Mouse (Mus musculus): ENCODE data around the gene Slc46a1.

Slc46a1 gene

DNA sequence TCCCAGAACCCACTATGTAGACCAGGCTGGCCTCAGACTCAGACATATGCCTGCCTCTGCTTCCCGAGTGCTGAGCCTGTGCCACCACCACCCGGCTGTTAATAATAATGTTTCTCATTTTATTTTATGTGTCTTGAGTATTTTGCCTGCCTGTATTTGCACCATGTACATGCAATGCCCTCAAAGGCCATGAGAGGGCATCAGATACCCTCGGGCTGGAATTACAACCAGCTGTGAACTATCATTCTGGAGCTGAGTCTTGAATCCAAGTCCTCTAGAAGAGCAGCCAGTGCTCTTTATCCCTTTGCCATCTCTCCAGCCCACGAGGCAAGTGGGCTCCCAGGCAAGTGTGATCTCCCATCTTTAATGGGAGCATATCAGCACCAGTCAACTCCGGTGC lies 10.2 kb upstream of the Slc46a1 start:
- DNase-seq (ENCODE audit: low spot score in 2 of 2), result peak in 1 of 2 experiments; percentile 21

DNA sequence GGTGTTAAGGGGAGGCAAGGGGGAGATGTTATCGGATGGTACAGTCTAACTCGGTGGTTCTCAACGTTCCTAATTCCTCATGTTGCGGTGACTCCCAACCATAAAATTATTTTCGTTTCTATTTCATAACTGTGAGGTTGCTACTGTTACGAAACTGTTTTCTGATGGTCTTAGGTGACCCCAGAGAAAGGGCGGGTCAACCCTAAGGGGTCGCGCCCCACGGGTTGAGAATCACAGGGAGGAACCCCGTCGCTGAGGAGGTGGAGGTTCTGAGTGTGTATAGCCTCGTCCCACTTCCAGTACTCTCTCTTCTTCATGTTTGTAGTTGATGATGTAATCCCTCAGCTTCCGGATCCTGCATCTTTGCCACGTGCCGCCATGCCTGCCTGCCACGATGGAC lies 6.8 kb upstream of the Slc46a1 start:
- DNase-seq (ENCODE audit: low spot score in 2 of 2), result no peak

DNA sequence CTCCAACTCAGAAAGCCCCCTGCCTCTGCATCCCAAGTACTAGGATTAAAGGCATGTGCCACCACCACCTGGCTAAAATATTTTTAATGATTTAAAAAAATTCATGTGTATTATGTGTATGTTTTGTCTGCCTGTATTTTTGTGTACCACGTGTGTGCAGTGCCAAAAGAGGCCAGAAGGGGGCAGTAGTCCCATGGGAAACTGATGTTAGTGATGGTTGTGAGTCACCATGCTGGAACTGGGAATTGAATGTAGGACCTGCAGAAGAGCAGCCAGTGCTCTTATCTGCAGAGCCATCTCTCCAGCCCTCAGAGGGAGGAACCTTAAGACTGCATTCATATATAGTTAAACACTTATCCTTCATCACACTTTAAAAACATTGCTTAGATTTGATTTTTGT lies 3.6 kb upstream of the Slc46a1 start:
- no peak for DNase-seq (ENCODE audit: low spot score in 2 of 2)

DNA sequence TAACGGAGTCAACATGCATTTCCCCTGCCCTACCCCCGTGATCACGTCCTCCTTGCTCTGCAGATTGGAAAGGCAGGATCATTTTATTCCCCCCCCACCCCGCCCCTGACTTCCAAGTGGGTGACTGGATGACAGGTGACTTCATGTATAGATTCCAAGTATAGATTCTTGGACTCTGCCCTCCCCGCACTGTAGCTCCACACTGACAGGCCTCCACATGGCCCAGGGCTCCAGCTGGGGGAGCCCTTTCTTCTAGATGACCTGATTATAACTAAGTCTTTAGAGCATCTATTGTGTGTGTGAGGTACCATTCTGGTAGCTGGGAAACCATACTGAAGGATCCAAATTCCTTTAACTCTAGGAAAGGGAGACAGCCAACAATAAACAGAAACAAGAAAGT lies 2.8 kb upstream of the Slc46a1 start:
- DNase-seq (ENCODE audit: low spot score in 2 of 2), result no peak

DNA sequence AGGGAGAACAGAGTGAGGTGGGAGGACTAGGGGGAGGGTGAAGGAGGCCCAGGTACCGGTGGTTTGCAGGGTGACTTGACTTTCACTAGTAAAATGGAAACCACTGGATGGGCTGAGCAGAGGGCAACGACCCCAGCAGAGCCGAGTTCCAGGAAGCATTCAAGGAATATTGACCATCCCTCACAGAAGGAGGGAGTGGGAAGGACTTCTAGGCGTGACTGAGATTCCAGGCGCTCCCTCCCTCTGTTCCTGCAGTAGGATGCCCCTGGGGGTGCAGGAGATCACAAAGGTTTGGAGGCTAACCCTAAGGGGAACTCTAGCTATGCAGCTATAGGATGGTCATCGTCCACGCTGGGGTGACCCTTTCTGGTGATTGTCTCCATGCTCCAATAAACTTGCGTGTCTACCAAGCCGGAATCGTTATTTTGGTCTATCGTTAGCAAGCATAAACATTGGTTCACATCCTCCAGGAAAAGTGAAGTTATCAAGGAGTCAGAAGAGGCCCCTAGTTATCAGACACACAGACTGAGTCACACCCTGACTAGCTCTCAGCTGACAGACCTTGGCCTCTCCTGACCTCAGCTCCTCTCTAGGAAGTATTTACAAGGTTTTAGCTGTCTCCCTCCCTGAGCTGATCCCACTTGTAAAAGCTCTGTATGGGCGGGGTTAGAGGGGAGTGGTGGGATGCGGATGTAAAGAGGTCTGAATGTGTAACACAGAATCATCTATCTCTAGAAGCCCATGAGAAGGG lies 2.0 kb upstream of the Slc46a1 start:
- no peak for DNase-seq (ENCODE audit: low spot score in 2 of 2)

DNA sequence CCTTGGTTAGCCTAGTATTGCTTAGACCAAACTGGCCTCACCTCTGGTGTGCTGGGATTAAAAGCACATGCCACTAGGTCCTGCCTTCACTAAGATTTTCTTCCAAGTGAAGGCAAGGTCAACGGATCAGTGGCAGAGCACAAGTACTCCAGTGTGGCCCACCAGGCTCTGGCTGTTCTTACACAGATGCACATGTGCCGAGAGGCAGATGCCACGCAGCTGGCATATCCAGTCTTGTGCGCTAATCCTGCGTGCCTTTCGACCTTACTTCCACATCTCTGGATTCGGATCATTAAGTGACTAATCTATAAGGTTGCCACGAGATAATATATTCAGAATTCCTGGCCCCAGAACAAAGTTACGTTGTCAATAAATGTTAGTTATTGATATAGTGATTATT lies 381 bp upstream of the Slc46a1 start:
- DNase-seq (ENCODE audit: low spot score in 2 of 2), result no peak

DNA sequence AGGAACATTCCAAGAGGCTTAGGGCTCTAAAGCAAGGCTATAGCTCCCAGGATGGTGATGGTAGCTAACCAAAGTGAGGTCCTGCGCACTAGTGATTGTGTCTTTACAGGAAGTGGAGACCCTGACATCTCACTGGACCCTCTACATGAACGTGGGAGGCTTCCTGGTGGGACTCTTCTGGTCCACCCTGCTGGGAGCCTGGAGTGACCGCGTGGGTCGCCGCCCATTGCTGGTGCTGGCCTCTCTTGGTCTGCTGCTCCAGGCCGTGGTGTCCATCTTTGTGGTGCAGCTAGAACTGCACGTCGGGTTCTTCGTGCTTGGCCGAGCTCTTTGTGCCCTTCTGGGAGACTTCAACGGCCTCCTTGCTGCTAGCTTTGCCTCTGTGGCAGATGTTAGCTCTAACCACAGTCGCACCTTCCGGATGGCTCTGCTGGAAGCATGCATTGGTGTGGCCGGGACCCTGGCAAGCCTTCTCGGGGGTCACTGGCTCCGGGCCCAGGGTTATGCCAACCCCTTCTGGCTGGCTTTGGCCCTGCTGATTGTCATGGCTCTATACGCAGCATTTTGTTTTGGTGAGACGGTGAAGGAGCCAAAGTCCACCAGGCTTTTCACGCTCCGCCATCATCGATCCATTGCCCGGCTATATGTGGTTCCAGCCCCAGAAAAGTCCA lies 880 bp downstream of the Slc46a1 start:
- no peak for DNase-seq (ENCODE audit: low spot score in 2 of 2)

DNA sequence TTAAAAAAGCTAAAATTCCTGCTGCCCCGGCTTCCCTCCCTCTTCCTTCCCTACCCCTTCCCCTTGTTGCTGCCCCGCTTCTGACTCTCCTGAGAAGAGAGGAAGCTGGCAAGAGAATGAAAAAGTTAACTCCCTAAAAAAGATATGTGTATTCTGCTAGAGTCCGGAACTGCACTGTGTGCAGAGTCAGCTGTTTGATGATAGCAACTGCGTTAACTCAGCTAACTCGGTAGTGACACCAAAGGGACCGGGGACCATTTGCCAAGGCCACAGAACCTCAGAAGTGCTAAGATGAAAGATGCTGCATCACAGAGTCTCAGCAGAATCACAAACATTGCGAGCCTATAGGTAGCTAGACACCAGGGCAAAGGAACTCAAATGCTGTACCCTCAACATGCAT lies 2.0 kb downstream of the Slc46a1 start:
- no peak for DNase-seq (ENCODE audit: low spot score in 2 of 2)

DNA sequence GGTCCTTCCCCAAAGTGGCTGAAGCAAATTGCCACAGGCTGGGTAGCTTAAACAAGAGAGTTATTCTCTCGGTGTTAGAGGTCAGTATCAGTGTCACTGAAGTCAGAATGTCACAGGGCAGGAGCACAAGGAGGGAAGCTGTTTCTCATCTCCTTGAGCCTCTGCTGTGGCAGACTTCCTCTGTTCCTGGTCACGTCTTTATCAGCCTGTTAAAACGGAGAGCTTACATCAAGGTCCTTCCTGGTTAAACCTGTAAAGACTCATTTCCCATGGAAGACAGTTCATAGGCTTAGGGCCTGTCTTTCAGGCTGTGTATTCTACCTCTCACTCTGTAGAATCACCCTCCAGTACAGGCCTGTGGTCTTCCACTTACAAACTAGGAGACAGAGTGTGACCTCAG lies 2.4 kb downstream of the Slc46a1 start:
- no peak for DNase-seq (ENCODE audit: low spot score in 2 of 2)

DNA sequence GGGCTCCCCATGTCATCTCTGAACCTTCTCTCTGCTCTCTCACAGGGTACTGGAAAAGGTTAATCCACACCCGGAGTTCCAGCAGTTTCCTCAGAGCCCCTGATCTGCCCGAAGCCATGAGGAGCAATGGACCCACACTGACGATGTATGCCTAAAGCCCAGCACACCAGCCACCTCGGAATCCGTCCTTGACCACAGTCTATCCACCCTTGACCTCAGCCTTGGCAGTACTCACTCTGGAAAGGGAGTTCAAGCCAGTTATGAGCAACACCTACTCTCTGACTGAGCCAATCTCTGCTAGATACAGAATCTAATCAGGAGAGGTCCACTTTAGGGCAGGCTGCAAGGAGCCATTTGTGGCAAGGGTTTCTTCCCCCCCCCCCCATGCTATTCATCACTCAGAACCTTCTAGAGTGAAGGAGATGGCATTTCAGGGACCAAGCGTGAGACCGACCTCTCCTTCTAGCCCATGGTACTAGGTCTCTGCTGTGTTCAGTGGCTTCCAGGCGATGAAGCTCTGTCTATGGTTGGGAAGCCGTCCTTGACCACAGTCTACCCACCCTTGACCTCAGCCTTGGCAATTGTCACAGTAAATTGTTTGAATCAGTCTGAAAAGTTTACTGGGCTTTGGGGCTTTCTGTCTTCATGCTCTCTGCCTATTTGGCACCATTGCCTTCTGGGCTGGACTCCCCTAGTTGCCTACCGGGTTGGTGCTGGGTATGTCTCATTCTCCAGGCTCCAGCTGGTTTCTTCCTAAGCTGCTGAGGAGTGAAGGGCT lies 6.0 kb downstream of the Slc46a1 start:
- DNase-seq (ENCODE audit: low spot score in 2 of 2), result no peak

DNA sequence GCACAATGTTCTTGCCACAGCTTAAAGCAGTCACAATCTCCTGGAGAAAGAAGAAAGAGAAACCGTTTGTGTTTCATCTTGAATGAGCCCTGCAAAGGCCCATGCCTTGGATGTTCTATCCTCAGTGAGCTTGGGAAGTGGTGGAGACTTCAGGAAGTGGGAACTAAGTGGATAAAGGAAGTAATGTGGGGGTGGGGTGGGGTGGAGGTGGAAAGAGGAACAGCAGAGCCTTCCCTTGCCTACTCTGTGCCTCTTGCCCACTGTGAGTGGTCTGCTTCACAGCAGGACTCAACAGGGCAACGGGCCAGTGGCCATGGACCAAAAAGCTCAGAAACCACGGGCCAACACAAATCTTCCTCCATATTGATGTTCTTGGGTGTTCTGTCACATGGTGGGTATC lies 9.8 kb downstream of the Slc46a1 start:
- no peak for DNase-seq (ENCODE audit: low spot score in 2 of 2)

DNA sequence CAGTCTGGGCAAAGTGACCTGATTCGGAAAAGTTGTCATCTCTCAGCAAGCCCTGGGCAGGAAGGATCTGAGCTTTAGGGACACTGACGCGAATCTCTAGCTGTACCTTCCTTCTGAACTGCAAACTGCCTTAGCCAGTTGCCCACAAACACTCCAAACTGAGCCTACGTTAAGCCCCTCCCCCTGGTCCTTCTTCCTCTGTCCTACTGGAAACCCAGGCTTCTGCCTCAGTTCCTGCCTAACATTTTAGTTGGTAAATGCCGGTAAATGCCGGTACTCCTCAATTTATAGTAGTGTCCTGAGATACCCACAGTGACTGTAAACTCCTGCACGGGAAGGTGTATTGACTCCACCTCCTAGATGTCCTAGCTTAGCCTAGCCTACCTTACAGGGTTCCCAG lies 18.1 kb downstream of the Slc46a1 start:
- no peak for DNase-seq (ENCODE audit: low spot score in 2 of 2)

DNA sequence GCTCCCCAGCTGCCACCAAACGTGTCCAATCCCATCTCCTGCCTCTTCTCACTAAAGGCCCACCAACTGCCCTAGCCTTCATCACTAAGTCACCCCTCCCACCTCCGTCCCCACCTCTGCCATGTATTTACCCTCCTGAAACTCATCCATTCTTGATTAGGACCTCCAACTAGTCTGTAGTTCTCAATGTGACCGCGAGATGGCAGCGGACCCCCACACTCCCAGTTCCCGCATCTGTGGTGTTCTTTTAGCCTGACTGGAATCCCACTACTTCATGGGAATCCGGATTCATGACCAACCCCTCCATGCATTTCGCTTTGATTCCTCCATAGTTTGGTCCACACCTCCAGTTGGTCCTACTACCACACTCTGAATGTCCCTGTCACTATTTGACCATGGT lies 22.7 kb downstream of the Slc46a1 start:
- DNase-seq (ENCODE audit: low spot score in 2 of 2), result peak; percentile 70 to 74

DNA sequence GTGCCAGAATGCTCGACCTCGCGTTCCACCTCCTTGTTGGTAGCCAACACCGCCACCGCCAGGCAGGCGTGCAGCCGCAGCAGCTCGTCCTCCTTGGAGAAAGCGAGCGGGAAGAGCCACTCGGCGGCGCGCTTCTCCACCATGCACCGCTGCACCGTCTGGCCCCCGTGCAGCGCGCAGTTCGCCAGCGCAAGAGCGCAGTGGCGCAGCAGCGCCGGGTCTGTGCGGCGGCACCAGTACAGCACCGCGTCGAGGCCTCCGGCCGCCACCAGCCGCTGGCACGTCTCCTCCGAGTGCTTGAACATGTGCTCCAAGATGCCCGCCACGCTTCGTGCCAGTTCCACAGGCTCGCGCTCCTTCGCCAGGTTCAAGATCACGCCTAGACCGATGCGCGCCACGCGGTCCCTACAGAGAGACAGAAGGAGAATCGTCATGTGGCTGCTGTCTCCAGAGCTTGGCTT lies 25.3 kb downstream of the Slc46a1 start:
- peak; percentile 22 to 31 for DNase-seq (ENCODE audit: low spot score in 2 of 2)

DNA sequence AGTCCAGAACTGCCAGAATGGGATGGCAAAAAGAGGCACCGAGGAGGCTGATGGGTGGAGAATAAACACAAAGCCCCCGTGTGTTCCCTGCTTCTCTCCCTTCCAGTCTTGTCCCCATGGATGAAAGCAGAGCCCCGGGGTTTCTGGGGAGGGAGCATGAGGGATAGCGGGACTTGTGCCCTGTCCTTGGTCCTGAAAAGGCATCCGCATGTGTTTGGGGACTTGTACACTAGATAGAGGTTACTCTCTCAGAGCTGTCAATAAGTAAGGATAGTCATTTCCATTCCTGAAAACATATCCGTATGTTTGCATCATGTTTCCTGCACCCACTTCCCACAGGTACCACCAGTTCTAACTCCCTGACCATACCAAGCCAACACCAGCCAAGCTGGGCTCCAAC lies 30.4 kb downstream of the Slc46a1 start:
- no peak for DNase-seq (ENCODE audit: low spot score in 2 of 2)

DNA sequence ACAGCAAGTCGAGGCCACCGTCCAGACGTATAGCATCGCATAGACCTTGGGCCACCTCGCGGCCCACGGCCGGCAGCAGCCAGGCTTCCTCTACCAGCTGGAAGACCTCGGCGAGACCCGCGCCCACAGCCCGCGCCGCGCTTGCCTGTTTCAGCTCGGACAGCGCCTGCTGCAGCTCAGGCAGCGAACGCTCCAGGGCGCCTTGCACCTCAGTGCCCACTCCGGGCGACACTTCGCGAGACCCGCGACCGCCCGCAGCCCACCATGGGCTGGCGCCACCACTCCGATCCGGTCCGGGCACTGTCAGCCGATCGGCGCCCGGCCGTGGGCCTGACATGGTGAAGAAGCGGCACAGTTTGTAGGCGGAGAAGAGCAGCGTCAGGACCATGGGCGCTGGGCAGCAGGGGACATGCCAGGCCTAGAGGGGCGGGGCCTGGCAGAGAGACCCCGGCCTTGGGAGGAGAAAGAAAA lies 31.6 kb downstream of the Slc46a1 start:
- peak in 1 of 2 experiments; percentile 26 for DNase-seq (ENCODE audit: low spot score in 2 of 2)

DNA sequence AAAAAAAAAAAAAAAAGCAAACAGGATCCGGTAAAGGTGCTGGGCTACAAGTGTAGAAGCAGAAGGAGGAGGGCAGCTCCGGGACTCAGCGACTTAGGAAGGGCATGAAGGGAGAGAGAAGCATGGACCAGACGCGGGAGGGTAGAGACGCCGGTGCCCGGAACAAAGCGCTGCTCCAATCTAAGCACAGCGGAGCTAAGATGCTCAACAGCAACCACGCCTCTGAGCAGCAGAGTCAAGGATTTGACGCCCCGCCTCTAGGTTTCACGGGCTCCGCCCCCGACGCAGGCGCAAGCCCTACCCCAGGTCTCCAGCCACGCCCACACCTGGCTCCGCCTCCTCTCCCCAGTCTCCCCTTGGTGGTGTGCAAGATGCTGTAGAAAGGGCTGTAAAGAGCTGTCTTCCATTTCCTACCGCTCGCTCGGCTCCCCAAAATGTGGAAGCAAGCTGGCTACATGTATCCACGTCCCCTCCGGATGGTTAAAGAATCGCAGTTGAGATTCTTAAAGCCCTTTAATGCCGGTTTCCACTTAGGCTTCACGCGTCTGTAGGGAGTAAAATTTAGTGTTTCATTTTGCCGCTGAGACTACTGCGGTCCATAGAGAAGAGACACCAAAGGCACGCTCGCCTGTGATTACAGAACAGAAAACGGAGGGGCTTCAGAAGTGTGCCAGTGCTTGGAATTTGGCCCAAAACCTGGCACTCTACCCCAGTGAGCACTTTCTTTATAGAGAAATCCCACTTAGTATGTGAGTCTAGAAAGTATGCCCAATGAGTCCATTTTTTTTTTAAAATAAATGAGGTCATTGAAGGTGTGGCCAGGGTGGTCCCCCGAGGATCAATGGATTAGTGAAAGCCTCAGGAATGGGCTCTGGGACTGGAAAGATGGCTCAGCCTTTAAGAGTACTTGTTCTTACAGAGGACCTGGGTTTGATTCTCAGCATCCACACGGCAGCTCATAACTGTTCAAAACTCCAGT lies 32.3 kb downstream of the Slc46a1 start, which contains the start of gene Sarm1:
Gene Sarm1, minus strand, starts transcription at position 211 of the 979 bp plus-strand sequence.
- peak; percentile 86 to 87 for DNase-seq (ENCODE audit: low spot score in 2 of 2)

DNA sequence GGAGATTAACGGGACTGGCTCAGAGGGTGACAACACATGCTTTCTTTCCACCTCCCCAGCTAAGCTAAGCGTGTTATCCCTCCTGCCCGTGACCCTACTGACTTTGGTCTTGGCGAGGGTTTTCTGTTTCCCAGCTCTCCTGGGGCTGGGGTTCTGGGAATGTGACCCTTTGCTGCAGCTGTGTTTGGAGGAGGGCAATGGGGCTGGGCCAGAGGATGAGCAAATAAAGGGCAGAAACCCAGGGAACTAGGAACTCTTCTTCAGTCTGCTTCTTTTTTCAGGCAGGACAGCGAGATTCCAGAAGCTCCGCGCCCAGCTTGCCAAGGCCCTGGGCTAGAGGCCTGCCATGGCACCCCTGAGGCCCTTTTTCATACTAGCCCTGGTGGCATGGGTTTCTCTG lies 33.5 kb downstream of the Slc46a1 start, which contains the start of gene Vtn:
Gene Vtn, plus strand, starts transcription at position 88 of the 400 bp plus-strand sequence.
- DNase-seq (ENCODE audit: low spot score in 2 of 2), result no peak

DNA sequence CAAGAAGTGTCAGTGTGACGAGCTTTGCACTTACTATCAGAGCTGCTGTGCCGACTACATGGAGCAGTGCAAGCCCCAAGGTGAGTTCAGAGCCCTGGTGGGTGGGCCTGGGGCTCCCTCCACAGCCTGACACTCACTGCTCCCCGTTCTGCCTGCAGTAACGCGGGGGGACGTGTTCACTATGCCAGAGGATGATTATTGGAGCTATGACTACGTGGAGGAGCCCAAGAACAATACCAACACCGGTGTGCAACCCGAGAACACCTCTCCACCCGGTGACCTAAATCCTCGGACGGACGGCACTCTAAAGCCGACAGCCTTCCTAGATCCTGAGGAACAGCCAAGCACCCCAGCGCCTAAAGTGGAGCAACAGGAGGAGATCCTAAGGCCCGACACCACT lies 34.0 kb downstream of the Slc46a1 start:
- no peak for DNase-seq (ENCODE audit: low spot score in 2 of 2)

DNA sequence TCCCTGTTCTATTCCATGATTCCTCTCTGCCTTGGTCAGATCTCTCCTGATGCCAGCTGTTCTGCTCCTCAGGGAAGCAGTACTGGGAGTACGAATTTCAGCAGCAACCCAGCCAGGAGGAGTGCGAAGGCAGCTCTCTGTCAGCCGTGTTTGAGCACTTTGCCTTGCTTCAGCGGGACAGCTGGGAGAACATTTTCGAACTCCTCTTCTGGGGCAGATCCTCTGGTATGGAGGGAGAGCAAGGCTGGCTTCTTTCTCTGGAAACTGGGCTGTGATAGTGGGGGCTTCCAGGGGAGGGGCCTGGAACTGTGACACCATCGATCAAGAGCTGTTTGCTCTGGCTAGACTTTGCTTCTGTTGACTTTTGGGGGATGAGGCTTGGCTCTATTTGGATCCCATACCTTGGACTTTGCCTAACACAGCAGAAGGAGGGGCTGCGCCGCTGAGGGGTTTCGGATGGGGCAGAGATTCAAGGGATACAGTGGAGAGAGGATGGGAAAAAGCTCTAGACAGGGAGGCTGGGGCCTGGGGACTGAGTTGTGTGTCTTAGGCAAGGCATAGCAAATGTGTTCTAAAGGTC lies 35.2 kb downstream of the Slc46a1 start:
- no peak for DNase-seq (ENCODE audit: low spot score in 2 of 2)

DNA sequence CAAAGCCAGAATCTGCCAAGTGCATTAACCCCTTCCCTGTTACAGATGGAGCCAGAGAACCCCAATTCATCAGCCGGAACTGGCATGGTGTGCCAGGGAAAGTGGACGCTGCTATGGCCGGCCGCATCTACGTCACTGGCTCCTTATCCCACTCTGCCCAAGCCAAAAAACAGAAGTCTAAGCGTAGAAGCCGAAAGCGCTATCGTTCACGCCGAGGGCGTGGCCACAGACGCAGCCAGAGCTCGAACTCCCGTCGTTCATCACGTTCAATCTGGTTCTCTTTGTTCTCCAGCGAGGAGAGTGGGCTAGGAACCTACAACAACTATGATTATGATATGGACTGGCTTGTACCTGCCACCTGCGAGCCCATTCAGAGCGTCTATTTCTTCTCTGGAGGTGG lies 36.0 kb downstream of the Slc46a1 start:
- no peak for DNase-seq (ENCODE audit: low spot score in 2 of 2)
